ENCODE assay signal across 22 mouse cellular contexts in genomic region chr10:19880437-19880836, GRCm38 (mm10). TPM values are rescaled to one million over a fixed set of nuclear protein-coding genes. Genes with fewer than 3 reads are reported as not detected.
"Had no signal": no experiment of that assay in that cellular context is flagged by ENCODE, and none has a peak within 500 bp of the region (broad histone marks: within the 10 kb centered on the region; RNA-seq: fewer than 3 reads in every experiment).

No protein-coding gene starts in this region.

- H3K4me1 ChIP-seq: lung, embryonic 15.5 days; midbrain, embryonic 13.5 days; neural tube, embryonic 13.5 days had no signal

- H3K36me3 ChIP-seq: lung, embryonic 15.5 days; midbrain, embryonic 13.5 days; neural tube, embryonic 13.5 days; neural tube, embryonic 15.5 days; stomach, embryonic 15.5 days had no signal

- H3K9ac ChIP-seq: liver, embryonic 15.5 days; liver, postnatal 0 days; lung, embryonic 15.5 days; midbrain, embryonic 13.5 days; neural tube, embryonic 13.5 days; neural tube, embryonic 15.5 days; stomach, embryonic 15.5 days had no signal

- H3K27ac ChIP-seq: liver, embryonic 15.5 days; lung, embryonic 15.5 days; macrophage; midbrain, embryonic 10.5 days; midbrain, embryonic 13.5 days; neural tube, embryonic 13.5 days; neural tube, embryonic 15.5 days; stomach, embryonic 15.5 days; stomach, postnatal 0 days had no signal

- H3K4me3 ChIP-seq: liver, embryonic 15.5 days; lung, embryonic 15.5 days; midbrain, embryonic 10.5 days; midbrain, embryonic 13.5 days; myocyte; neural tube, embryonic 13.5 days; neural tube, embryonic 15.5 days; stomach, embryonic 15.5 days had no signal

- H3K9me3 ChIP-seq: liver, embryonic 15.5 days; lung, embryonic 15.5 days; midbrain, embryonic 10.5 days; midbrain, embryonic 13.5 days; neural tube, embryonic 13.5 days; neural tube, embryonic 15.5 days; stomach, embryonic 15.5 days had no signal

- ATAC-seq: liver, postnatal 0 days; lung, postnatal 0 days; midbrain, embryonic 13.5 days; midbrain, embryonic 16.5 days had no signal

- DNase-seq: liver, postnatal 0 days; lung, adult 2 months; lung, postnatal 14 days; lung, postnatal 36 days; retina, postnatal 1 day; right cerebral cortex, postnatal 14 days; thymus, adult 2 months; thymus, postnatal 25 days; thymus, postnatal 4 days had no signal

- H3K27me3 ChIP-seq: liver, embryonic 15.5 days; lung, embryonic 15.5 days; midbrain, embryonic 13.5 days; neural tube, embryonic 13.5 days; neural tube, embryonic 15.5 days; stomach, embryonic 15.5 days had no signal

- H3K4me2 ChIP-seq: liver, embryonic 15.5 days; lung, embryonic 15.5 days; midbrain, embryonic 13.5 days; neural tube, embryonic 13.5 days; neural tube, embryonic 15.5 days; stomach, embryonic 15.5 days had no signal

RNA-seq across cellular contexts. Expression of gene Slc35d3, which starts 29.2 kb away (rescaled TPM):
- polyA plus RNA-seq: myocyte; testis, adult 2 months had no signal
